Mouse (Mus musculus) erythroblast, embryonic 14.5 days (primary cell): ENCODE results near the gene Atp13a3.

Source experiments
- GATA1 ChIP-seq: IDR thresholded peaks from 2 replicates; pipeline ENCODE4 v1.6.1; 2012; ENCODE audit warnings: low read length, inconsistent platforms, mixed read lengths
- TAL1 ChIP-seq: IDR thresholded peaks from 3 replicates; pipeline ENCODE4 v1.6.1; 2012; ENCODE audit warnings: low read length, inconsistent platforms, mixed read lengths

DNA sequence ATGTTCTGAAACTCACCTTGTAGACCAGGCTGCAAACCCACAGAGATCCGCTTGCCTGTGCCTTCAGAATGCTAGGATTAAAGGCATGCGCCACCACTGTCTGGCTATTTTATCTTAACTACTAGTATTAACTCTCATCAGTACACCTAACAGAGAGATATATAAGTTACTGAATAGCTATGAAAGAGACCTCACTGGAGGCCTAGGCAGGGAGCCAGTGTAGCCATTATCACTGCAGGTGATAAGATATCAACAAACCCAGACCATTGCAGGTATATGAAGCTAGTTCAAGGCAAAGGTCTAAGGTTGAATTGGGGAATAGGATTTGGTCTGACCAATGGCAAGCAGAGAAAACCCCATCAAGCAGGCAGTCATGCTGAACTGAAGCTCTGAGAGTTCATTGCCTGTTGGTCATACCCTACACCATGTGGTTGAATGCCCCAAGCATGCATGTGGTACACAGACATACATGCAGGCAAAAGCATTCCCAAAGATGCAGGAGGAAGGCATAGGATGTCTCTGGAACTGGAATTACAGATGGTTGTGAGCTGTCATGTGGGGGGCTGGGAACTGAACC is 24.8 kb upstream of the Atp13a3 start:
- TF ChIP-seq TAL1, result no peak
- no peak for TF ChIP-seq GATA1
